Mouse (Mus musculus) cerebellum, adult 2 months (tissue): Measurements from ENCODE around the gene Sec22b.

Experiments
- CTCF ChIP-seq: fragments of 200-500 bp; IDR thresholded peaks from 2 replicates; pipeline ENCODE4 v1.5.1; 2011; ENCODE audit warnings: low read depth, mild to moderate bottlenecking, control low read depth, low read length, moderate library complexity, borderline replicate concordance; ENCODE audit not compliant: insufficient read depth
- POLR2A ChIP-seq: fragments of 200-500 bp; IDR thresholded peaks from 2 replicates; pipeline ENCODE4 v1.6.1; 2011; ENCODE audit warnings: low read length, control low read depth, borderline replicate concordance; ENCODE audit not compliant: insufficient read depth

- no peak for TF ChIP-seq CTCF
- TF ChIP-seq POLR2A = no peak
These were observed 31.3 kb upstream of the Sec22b start for GRCm38 (mm10) chr3:97869730-97870129.
